In genomic region chr2:166135711-166136485, GRCm38 (mm10) we compare ENCODE assay signal across 11 mouse cellular contexts. TPM values are rescaled to one million over a fixed set of nuclear protein-coding genes. Genes with fewer than 3 reads are reported as not detected.
DNase-seq lines count a peak whose midpoint lies in the region; ATAC-seq and TF ChIP-seq lines count a peak whose summit lies in the region.
"Had no signal": no experiment of that assay in that cellular context is flagged by ENCODE, and none has a peak within 500 bp of the region (broad histone marks: within the 10 kb centered on the region; RNA-seq: fewer than 3 reads in every experiment).

No protein-coding gene starts in this region.

- H3K4me1 ChIP-seq in heart, embryonic 10.5 days: peaks cover 68% of the 10 kb centered on the region
- H3K4me1 ChIP-seq in neural tube, embryonic 11.5 days (ENCODE audit: control insufficient read depth, insufficient read depth, low read length): 0 out of 2 replicates have a peak, but pooled peaks cover 2% of the 10 kb centered on the region
- H3K4me1 ChIP-seq in lung, postnatal 0 days (ENCODE audit: insufficient read depth, low read depth, low read length): no peaks in the 10 kb centered on the region
- 0 out of 2 replicates have a peak, but pooled peaks cover 3% of the 10 kb centered on the region for H3K4me1 ChIP-seq in stomach, postnatal 0 days (replicated peaks; ENCODE audit: control insufficient read depth, insufficient read depth)

- no peak for DNase-seq in heart, embryonic 10.5 days (ENCODE audit: low spot score)
- DNase-seq in heart, adult 18-20 months: no peak
- DNase-seq in neural tube, embryonic 11.5 days (ENCODE audit: low spot score): peak; percentile 34
- DNase-seq in neural tube, embryonic 10.5 days (ENCODE audit: extremely low spot score, low spot score): no peak
- peak; percentile 87 for DNase-seq in lung, postnatal 0 days (ENCODE audit: low spot score)
- DNase-seq in stomach, postnatal 0 days (ENCODE audit: low spot score): peak; percentile 34
- DNase-seq in adrenal gland, adult (ENCODE audit: inconsistent age in 2 of 2, low spot score in 1 of 2): no peak
- no peak for DNase-seq in gastrocnemius, adult 8-10 months (ENCODE audit: low spot score in 2 of 2)
- DNase-seq: adrenal gland, postnatal 14 days; embryo, embryonic 11 days; thymus, adult 18-20 months had no signal

- no peak for ATAC-seq in neural tube, embryonic 11.5 days (ENCODE audit: insufficient read depth, low FRiP score, low TSS enrichment)
- ATAC-seq in lung, postnatal 0 days: peak; percentile 84
- peak; percentile 47 for ATAC-seq in stomach, postnatal 0 days (ENCODE audit: low FRiP score, low TSS enrichment)

- no peaks in the 10 kb centered on the region for H3K9me3 ChIP-seq in heart, embryonic 10.5 days
- no peaks in the 10 kb centered on the region for H3K9me3 ChIP-seq in neural tube, embryonic 11.5 days (ENCODE audit: control insufficient read depth, low read length)
- no peaks in the 10 kb centered on the region for H3K9me3 ChIP-seq in lung, postnatal 0 days (ENCODE audit: low read length)
- no peaks in the 10 kb centered on the region for H3K9me3 ChIP-seq in stomach, postnatal 0 days (ENCODE audit: control insufficient read depth, low read length)

- peaks cover 41% of the 10 kb centered on the region for H3K36me3 ChIP-seq in heart, embryonic 10.5 days
- H3K36me3 ChIP-seq in neural tube, embryonic 11.5 days (ENCODE audit: control insufficient read depth, insufficient read depth, low read length): peaks cover 5% of the 10 kb centered on the region; the same call in 1 of the 2 replicates
- H3K36me3 ChIP-seq in lung, postnatal 0 days (ENCODE audit: insufficient read depth, low read length): no peaks in the 10 kb centered on the region
- no peaks in the 10 kb centered on the region for H3K36me3 ChIP-seq in stomach, postnatal 0 days (ENCODE audit: control insufficient read depth, insufficient read depth, low read length)

- 0 out of 2 replicates have a peak overlapping the region, but pooled peaks have one; percentile 42 for H3K27ac ChIP-seq in heart, embryonic 10.5 days
- no peak overlapping the region for H3K27ac ChIP-seq in neural tube, embryonic 11.5 days (ENCODE audit: low read depth, low read length)
- no peak overlapping the region for H3K27ac ChIP-seq in lung, postnatal 0 days (ENCODE audit: low read length)
- H3K27ac ChIP-seq in stomach, postnatal 0 days (replicated peaks): no peak overlapping the region

- WGBS in heart, embryonic 10.5 days: 31% methylated on average over 16 of the region's 16 CpGs
- WGBS in neural tube, embryonic 11.5 days: 63% methylated on average over 16 of the region's 16 CpGs
- 19% methylated on average over 16 of the region's 16 CpGs for WGBS in lung, postnatal 0 days
- 35% methylated on average over 16 of the region's 16 CpGs for WGBS in stomach, postnatal 0 days

- H3K9ac ChIP-seq in neural tube, embryonic 11.5 days (ENCODE audit: low read length): no peak overlapping the region
- no peak overlapping the region for H3K9ac ChIP-seq in lung, postnatal 0 days (replicated peaks; ENCODE audit: low read depth)
- no peak overlapping the region for H3K9ac ChIP-seq in stomach, postnatal 0 days (ENCODE audit: low read length)

- no peak overlapping the region for H3K4me2 ChIP-seq in neural tube, embryonic 11.5 days (ENCODE audit: low read depth)
- H3K4me2 ChIP-seq in lung, postnatal 0 days (replicated peaks; ENCODE audit: low read depth, low read length): no peak overlapping the region
- no peak overlapping the region for H3K4me2 ChIP-seq in stomach, postnatal 0 days (replicated peaks; ENCODE audit: low read depth)

- TF ChIP-seq EP300 in lung, postnatal 0 days (IDR thresholded peaks at IDR 0.05): no peak
- no peak for TF ChIP-seq EP300 in stomach, postnatal 0 days (optimal IDR thresholded peaks at IDR 0.05)

- H3K27me3 ChIP-seq in heart, embryonic 10.5 days (ENCODE audit: insufficient read depth, poor library complexity, severe bottlenecking): no peaks in the 10 kb centered on the region
- H3K27me3 ChIP-seq in neural tube, embryonic 11.5 days (ENCODE audit: control insufficient read depth, insufficient read depth, low read length): no peaks in the 10 kb centered on the region
- no peaks in the 10 kb centered on the region; the same call in 1 of the 2 replicates for H3K27me3 ChIP-seq in lung, postnatal 0 days (replicated peaks; ENCODE audit: insufficient read depth, low read length)
- no peaks in the 10 kb centered on the region for H3K27me3 ChIP-seq in stomach, postnatal 0 days (ENCODE audit: control insufficient read depth, insufficient read depth, low read length)

- peak; percentile 5; the same call in 1 of the 2 replicates for TF ChIP-seq CTCF in lung, postnatal 0 days (IDR thresholded peaks at IDR 0.05)
- no peak for TF ChIP-seq CTCF in stomach, postnatal 0 days (IDR thresholded peaks at IDR 0.05; ENCODE audit: low read depth)

- H3K4me3 ChIP-seq in heart, embryonic 10.5 days: no peak overlapping the region
- no peak overlapping the region for H3K4me3 ChIP-seq in neural tube, embryonic 11.5 days (ENCODE audit: low read depth, low read length)
- no peak overlapping the region for H3K4me3 ChIP-seq in lung, postnatal 0 days (ENCODE audit: low read depth, low read length)
- H3K4me3 ChIP-seq in stomach, postnatal 0 days (ENCODE audit: low read depth, low read length): no peak overlapping the region

RNA-seq across cellular contexts. Expression of gene Sulf2, which starts 19.6 kb away (rescaled TPM):
- polyA plus RNA-seq in heart, embryonic 10.5 days (2016; fragmentation: Nextera tagmentation; extraction: Ambion mirVana): 94.7 and 103 TPM in 2 replicates
- total RNA-seq in heart, adult 18-20 months (2021): 10 to 100 TPM; 39.7 to 40.6 TPM
- 156 and 161 TPM in 2 replicates for polyA plus RNA-seq in neural tube, embryonic 11.5 days (2014; fragmentation: Nextera tagmentation; extraction: Ambion mirVana)
- polyA plus RNA-seq in lung, postnatal 0 days (2015; fragmentation: Nextera tagmentation; extraction: Ambion mirVana): 10.8 and 13.6 TPM in 2 replicates
- polyA plus RNA-seq in stomach, postnatal 0 days (2015; fragmentation: Nextera tagmentation; extraction: Ambion mirVana): 44.2 and 49.1 TPM in 2 replicates
- total RNA-seq in gastrocnemius, adult 8-10 months (2022): 1 to 10 TPM; 6.0 to 9.9 (median 7.1) TPM

Comparison
In these comparisons a context has a peak if more than half of its experiments do, and no peak if none do; other contexts are left out.
1. DNase-seq: peak in neural tube, embryonic 11.5 days (single experiment), lung, postnatal 0 days (single experiment) and stomach, postnatal 0 days (single experiment); none in heart, embryonic 10.5 days (single experiment), heart, adult 18-20 months (0 of 2), neural tube, embryonic 10.5 days (single experiment), adrenal gland, adult (0 of 2) and gastrocnemius, adult 8-10 months (0 of 2).